Mouse (Mus musculus) hindbrain, embryonic 15.5 days (tissue): ENCODE measurements around the gene Atp8a2. TPM values are rescaled to one million over a fixed set of nuclear protein-coding genes. Genes with fewer than 3 reads are reported as not detected.
A peak's percentile ranks its signal among the peaks of the same experiment; 100 is the strongest.
"Not testable (repeated sequence)": the region's sequence is repeated elsewhere in the genome, so short reads cannot be mapped to it uniquely, and the experiment has no call there.

ENCODE experiments used
- ATAC-seq: fragments of 200-750 bp; cut with Nextera tagmentation; 2 replicates; pipeline ENCODE4 v1.8.0; 2017; ENCODE audit warnings: low read depth, moderate number of reproducible peaks, moderate TSS enrichment; ENCODE audit not compliant: low FRiP score
- H3K27ac ChIP-seq: fragments of 300-500 bp; sonication (generic); replicated peaks from 2 replicates; pipeline ENCODE4 v1.5.1; 2015; ENCODE audit warnings: mild to moderate bottlenecking, inconsistent platforms
- H3K27me3 ChIP-seq: fragments of 300-500 bp; sonication (generic); 2 replicates; pipeline ENCODE4 v1.6.1; 2015; ENCODE audit warnings: control low read depth, inconsistent platforms
- H3K36me3 ChIP-seq: fragments of 300-500 bp; sonication (generic); 2 replicates; pipeline ENCODE4 v1.6.1; 2015; ENCODE audit warnings: control low read depth, inconsistent platforms
- H3K4me1 ChIP-seq: fragments of 300-500 bp; sonication (generic); replicated peaks from 2 replicates; pipeline ENCODE4 v1.6.1; 2015; ENCODE audit warnings: control low read depth, inconsistent platforms
- H3K4me2 ChIP-seq: fragments of 300-500 bp; sonication (generic); 2 replicates; pipeline ENCODE4 v1.6.1; 2015; ENCODE audit warnings: moderate library complexity, mild to moderate bottlenecking, inconsistent platforms
- H3K4me3 ChIP-seq: fragments of 300-500 bp; sonication (generic); 2 replicates; pipeline ENCODE4 v1.5.1; 2015; ENCODE audit warnings: mild to moderate bottlenecking, inconsistent platforms
- H3K9ac ChIP-seq: fragments of 300-500 bp; sonication (generic); 2 replicates; pipeline ENCODE4 v1.6.1; 2015; ENCODE audit warnings: inconsistent platforms
- H3K9me3 ChIP-seq: fragments of 300-500 bp; sonication (generic); 2 replicates; pipeline ENCODE4 v1.6.1; 2016; ENCODE audit warnings: control low read depth, inconsistent platforms
- WGBS: fragments of 180-500 bp; shearing (Covaris S2); methylation state at CpG from one replicate; pipeline ENCODE4 v1.1.7; 2015; 5-methylcytosine and 5-hydroxymethylcytosine counted together
- polyA plus RNA-seq: library from polyadenylated mRNA; unstranded; fragments of >200 nt; fragmentation: Nextera tagmentation; extraction: Ambion mirVana; gene quantifications from 2 replicates; pipeline ENCODE4 v1.2.1, GENCODE M21; 2015

Atp8a2 gene
- polyA plus RNA-seq, 1 experiment from 2014 or later: 42.8 TPM

GRCm38 (mm10) chr14:59729298-59730042, 467.5 kb downstream of the Atp8a2 start:
- no peak for ATAC-seq
- Histone ChIP-seq H3K4me1 (peaks cover 3% of the 10 kb centered on the region), H3K36me3 (no peaks in the 10 kb centered on the region), H3K27ac (no peak overlapping the region), H3K9ac (no peak overlapping the region), H3K27me3 (peaks cover 30% of the 10 kb centered on the region), H3K4me2 (no peak overlapping the region), H3K9me3 (no peaks in the 10 kb centered on the region), H3K4me3 (no peak overlapping the region)
- 59% methylated on average over 3 of the region's 3 CpGs for WGBS

DNA sequence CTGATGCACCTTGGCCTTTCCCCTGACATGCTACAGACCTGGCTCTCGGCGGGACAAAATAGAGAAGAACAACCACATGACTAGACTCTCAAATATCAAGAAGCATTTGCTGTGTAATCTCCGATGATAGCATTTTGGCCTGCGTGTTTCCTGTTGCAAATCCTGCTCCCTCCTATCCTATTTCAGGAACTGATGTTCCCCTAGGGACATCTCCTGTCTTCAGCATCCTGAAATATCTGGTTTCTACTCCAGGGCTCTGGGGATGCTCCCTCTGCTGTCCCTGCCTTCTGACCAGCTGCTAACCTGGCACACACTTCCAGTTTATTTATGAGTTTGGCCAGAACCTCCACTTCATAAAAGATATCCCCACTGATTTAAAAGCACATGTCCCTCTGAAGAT, 470.0 kb downstream of the Atp8a2 start:
- H3K4me3 ChIP-seq: no peak overlapping the region
- H3K27ac ChIP-seq: no peak overlapping the region
- no peak overlapping the region for H3K4me2 ChIP-seq
- H3K4me1 ChIP-seq: peaks cover 3% of the 10 kb centered on the region
- ATAC-seq: no peak
- no peaks in the 10 kb centered on the region for H3K9me3 ChIP-seq
- WGBS: 85% methylated on average over 4 of the region's 4 CpGs
- peaks cover 21% of the 10 kb centered on the region; the same call in 1 of the 2 replicates for H3K27me3 ChIP-seq
- no peaks in the 10 kb centered on the region for H3K36me3 ChIP-seq
- H3K9ac ChIP-seq: no peak overlapping the region

GRCm38 (mm10) chr14:59723163-59723562, 473.8 kb downstream of the Atp8a2 start:
- 80% methylated on average over 2 of the region's 2 CpGs for WGBS
- no peak for ATAC-seq
- no peaks in the 10 kb centered on the region for H3K4me1 ChIP-seq
- H3K36me3 ChIP-seq: no peaks in the 10 kb centered on the region
- H3K4me2 ChIP-seq: no peak overlapping the region
- H3K9ac ChIP-seq: no peak overlapping the region
- H3K4me3 ChIP-seq: no peak overlapping the region
- peaks cover 7% of the 10 kb centered on the region; the same call in 1 of the 2 replicates for H3K27me3 ChIP-seq
- no peaks in the 10 kb centered on the region for H3K9me3 ChIP-seq
- no peak overlapping the region for H3K27ac ChIP-seq

DNA sequence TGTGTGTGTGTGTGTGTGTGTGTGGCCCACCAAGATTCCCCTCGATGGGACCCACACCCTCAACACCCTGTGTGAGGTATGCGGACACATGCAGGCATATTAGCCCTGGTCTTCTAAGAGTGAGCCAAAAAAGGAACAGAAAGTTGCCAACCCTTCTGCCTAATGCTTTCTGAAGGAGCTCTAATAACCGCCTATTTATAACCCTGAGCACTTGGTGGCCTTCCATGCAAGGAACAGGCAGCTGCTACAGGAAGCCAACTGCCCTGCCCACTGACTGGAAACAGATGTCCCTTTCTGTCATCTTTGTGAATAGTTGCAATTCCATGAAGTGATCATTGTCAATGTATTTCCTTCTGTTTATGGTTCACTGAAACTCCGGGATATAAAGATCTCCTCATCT, 475.0 kb downstream of the Atp8a2 start:
- no peak for ATAC-seq
- Histone ChIP-seq H3K27ac (no peak overlapping the region), H3K36me3 (no peaks in the 10 kb centered on the region), H3K4me2 (no peak overlapping the region), H3K4me1 (no peaks in the 10 kb centered on the region), H3K9ac (no peak overlapping the region), H3K27me3 (peaks cover 7% of the 10 kb centered on the region; the same call in 1 of the 2 replicates), H3K4me3 (no peak overlapping the region), H3K9me3 (no peaks in the 10 kb centered on the region)
- WGBS: 74% methylated on average over 4 of the region's 4 CpGs

DNA sequence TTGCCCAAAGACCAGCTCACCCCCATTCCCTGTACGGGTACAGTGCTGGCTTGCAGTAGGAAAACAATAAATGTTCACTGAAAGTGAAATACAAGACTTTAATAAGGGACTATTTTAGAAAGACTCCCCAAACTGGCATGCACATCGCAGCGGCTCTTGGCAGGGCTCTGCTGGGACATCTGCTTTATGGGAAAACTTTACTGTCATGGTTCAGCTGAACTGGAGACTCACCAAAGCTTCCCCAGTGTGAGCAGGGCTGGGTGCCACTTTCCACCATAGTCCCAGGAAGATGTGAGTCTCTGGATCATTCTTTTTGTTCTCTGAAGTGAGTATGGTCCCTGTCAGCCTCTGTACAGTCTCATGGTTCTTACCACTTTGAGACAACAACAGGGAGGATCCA, 475.6 kb downstream of the Atp8a2 start:
- Histone ChIP-seq H3K27ac (no peak overlapping the region), H3K4me2 (no peak overlapping the region), H3K27me3 (peaks cover 7% of the 10 kb centered on the region; the same call in 1 of the 2 replicates), H3K36me3 (no peaks in the 10 kb centered on the region), H3K4me1 (no peaks in the 10 kb centered on the region), H3K4me3 (no peak overlapping the region), H3K9me3 (no peaks in the 10 kb centered on the region), H3K9ac (no peak overlapping the region)
- WGBS: 83% methylated on average over 3 of the region's 3 CpGs
- ATAC-seq: no peak

GRCm38 (mm10) chr14:59720386-59720785, 476.6 kb downstream of the Atp8a2 start:
- Histone ChIP-seq H3K9ac (no peak overlapping the region), H3K4me3 (no peak overlapping the region), H3K27me3 (peaks cover 7% of the 10 kb centered on the region; the same call in 1 of the 2 replicates), H3K4me1 (peaks cover 8% of the 10 kb centered on the region; the same call in 1 of the 2 replicates), H3K9me3 (no peaks in the 10 kb centered on the region), H3K27ac (no peak overlapping the region), H3K36me3 (no peaks in the 10 kb centered on the region), H3K4me2 (no peak overlapping the region)
- ATAC-seq: no peak
- 92% methylated on average over 4 of the region's 4 CpGs for WGBS

- not testable (repeated sequence) for H3K4me1 ChIP-seq, H3K4me3 ChIP-seq, H3K9ac ChIP-seq, H3K9me3 ChIP-seq, H3K27me3 ChIP-seq, H3K27ac ChIP-seq, H3K4me2 ChIP-seq, H3K36me3 ChIP-seq
- ATAC-seq: peak; percentile 56
- whole genome bisulfite sequencing: 64% methylated on average over 3 of the region's 3 CpGs
These were observed 480.4 kb downstream of the Atp8a2 start for GRCm38 (mm10) chr14:59716443-59717085.

DNA sequence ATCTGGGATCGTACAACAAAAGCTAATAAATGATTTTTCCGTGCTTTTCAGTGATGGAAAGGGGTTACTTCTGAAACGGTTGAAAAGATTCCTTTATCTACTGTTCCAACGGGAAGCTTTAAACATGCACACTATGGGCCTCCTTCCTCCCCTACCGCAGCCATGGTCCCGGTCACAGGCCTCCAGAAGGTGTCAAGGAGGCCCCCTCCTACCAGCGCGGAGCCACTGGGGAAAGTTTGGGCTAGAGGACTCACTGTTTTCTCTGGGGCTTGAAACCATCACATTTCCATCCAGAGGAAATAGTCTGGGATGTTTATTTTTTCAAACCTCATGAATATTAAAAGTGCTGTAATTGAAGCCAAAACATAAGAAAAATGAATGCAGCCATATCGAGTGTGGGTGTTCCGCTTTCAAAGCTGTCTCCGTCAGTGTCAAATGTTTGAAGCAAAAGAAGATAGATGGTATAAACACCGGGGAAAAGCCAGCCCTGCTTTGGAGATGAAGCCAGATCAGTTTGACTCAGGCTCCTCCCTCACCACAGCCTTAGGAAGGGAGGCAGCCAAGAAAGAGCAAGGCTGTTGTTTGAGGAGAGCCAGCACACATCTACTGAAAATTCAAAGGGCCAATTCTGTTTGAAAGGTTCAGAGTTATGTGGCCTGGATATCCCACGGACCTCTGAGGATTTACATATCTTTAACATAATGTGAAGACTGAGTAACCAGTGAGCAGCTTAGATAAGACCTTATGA, 481.1 kb downstream of the Atp8a2 start:
- Histone ChIP-seq H3K4me2 (no peak overlapping the region), H3K27ac (0 out of 2 replicates have a peak overlapping the region, but pooled peaks have one; percentile 35), H3K4me1 (peaks cover 8% of the 10 kb centered on the region; the same call in 1 of the 2 replicates), H3K27me3 (no peaks in the 10 kb centered on the region; the same call in 1 of the 2 replicates), H3K9ac (no peak overlapping the region), H3K36me3 (no peaks in the 10 kb centered on the region), H3K4me3 (no peak overlapping the region), H3K9me3 (no peaks in the 10 kb centered on the region)
- ATAC-seq: peak; percentile 59
- WGBS: 33% methylated on average over 13 of the region's 13 CpGs

GRCm38 (mm10) chr14:59709505-59710335, 487.3 kb downstream of the Atp8a2 start:
- no peak for ATAC-seq
- Histone ChIP-seq H3K27me3 (no peaks in the 10 kb centered on the region), H3K27ac (no peak overlapping the region), H3K9ac (no peak overlapping the region), H3K4me2 (no peak overlapping the region), H3K36me3 (no peaks in the 10 kb centered on the region), H3K4me3 (no peak overlapping the region), H3K4me1 (no peaks in the 10 kb centered on the region), H3K9me3 (no peaks in the 10 kb centered on the region)
- WGBS: 73% methylated on average over 3 of the region's 3 CpGs

GRCm38 (mm10) chr14:59708009-59708408, 489.0 kb downstream of the Atp8a2 start:
- Histone ChIP-seq H3K4me2 (no peak overlapping the region), H3K9ac (no peak overlapping the region), H3K27me3 (no peaks in the 10 kb centered on the region), H3K27ac (no peak overlapping the region), H3K36me3 (no peaks in the 10 kb centered on the region), H3K9me3 (no peaks in the 10 kb centered on the region), H3K4me1 (no peaks in the 10 kb centered on the region), H3K4me3 (no peak overlapping the region)
- 87% methylated on average over 7 of the region's 7 CpGs for WGBS
- no peak for ATAC-seq

- Histone ChIP-seq H3K4me1 (peaks cover 11% of the 10 kb centered on the region; the same call in 1 of the 2 replicates), H3K27me3 (no peaks in the 10 kb centered on the region), H3K4me3 (no peak overlapping the region), H3K27ac (no peak overlapping the region), H3K9ac (no peak overlapping the region), H3K36me3 (no peaks in the 10 kb centered on the region), H3K9me3 (no peaks in the 10 kb centered on the region), H3K4me2 (no peak overlapping the region)
- ATAC-seq: no peak
- 87% methylated on average over 13 of the region's 13 CpGs for WGBS
These were observed 491.5 kb downstream of the Atp8a2 start for GRCm38 (mm10) chr14:59705326-59706058.
